ENCODE assay signal across 1 mouse cellular context in the genomic region with DNA sequence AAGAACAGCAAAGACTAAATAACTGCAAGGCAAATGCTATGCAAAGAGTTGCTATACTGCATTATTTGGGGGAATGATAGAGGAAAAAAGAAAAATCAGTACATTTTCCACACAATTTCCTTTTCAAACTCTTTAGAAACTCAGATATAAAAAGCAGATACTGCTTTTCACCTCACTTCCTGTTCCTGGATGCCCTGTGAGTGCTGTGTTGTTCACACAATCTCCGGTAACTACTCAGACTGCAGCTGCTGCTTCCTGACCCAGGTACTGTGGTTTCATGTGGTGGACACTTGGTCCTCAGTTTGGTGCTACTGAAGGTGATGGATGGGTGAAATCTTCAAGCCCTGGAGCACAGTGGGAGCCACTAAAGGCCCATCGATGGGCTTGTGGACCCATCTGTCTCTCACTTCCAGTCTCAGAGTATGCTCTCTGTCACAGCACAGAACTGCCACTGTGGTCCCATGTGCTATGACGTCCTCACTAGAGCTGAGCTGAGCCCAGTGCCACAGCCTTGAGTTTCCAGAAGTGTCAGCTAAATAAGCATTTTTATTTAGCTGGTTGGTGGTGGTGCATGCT.
TF ChIP-seq lines count a peak whose summit lies in the region.

No protein-coding gene starts in this region.

TF ChIP-seq in CH12.LX, 34 proteins besides CTCF, POLR2A, EP300 and RAD21 (continued from another document):
- TF ChIP-seq GABPA (IDR thresholded peaks at IDR 0.05; ENCODE audit: insufficient replicate concordance, low read depth, low read length): no peak
- TF ChIP-seq MAX (IDR thresholded peaks at IDR 0.05; ENCODE audit: low read length): 0 out of 2 replicates have a peak, but pooled peaks have one; percentile 14
- no peak for TF ChIP-seq JUND (conservative IDR thresholded peaks at IDR 0.05; ENCODE audit: low read depth, low read length)
- TF ChIP-seq SMC3 (IDR thresholded peaks at IDR 0.05; ENCODE audit: low read depth, low read length): no peak
- TF ChIP-seq ETS1 (conservative IDR thresholded peaks at IDR 0.05; ENCODE audit: low read depth, low read length): no peak
- no peak for TF ChIP-seq USF2 (conservative IDR thresholded peaks at IDR 0.05; ENCODE audit: low read depth, low read length)
- no peak for TF ChIP-seq MEF2A (IDR thresholded peaks at IDR 0.05; ENCODE audit: borderline replicate concordance, low read depth, low read length)
